Mouse (Mus musculus) embryonic facial prominence, embryonic 15.5 days (tissue): ENCODE data around the gene Mid1. TPM values are rescaled to one million over a fixed set of nuclear protein-coding genes. Genes with fewer than 3 reads are reported as not detected.
"Not testable (repeated sequence)": the region's sequence is repeated elsewhere in the genome, so short reads cannot be mapped to it uniquely, and the experiment has no call there.

Experiments
- ATAC-seq: fragments of 200-750 bp; cut with Nextera tagmentation; 2 replicates; pipeline ENCODE4 v1.8.0; 2017; ENCODE audit warnings: low read depth, moderate TSS enrichment; ENCODE audit not compliant: insufficient number of reproducible peaks, low FRiP score, low TSS enrichment
- H3K27ac ChIP-seq: fragments of 300-500 bp; sonication (generic); replicated peaks from 2 replicates; pipeline ENCODE4 v1.5.1; 2015; ENCODE audit warnings: mild to moderate bottlenecking, inconsistent platforms
- H3K27me3 ChIP-seq: fragments of 300-500 bp; sonication (generic); 2 replicates; pipeline ENCODE4 v1.6.1; 2015; ENCODE audit warnings: inconsistent platforms
- H3K36me3 ChIP-seq: fragments of 300-500 bp; sonication (generic); 2 replicates; pipeline ENCODE4 v1.6.1; 2015; ENCODE audit warnings: mild to moderate bottlenecking, inconsistent platforms
- H3K4me1 ChIP-seq: fragments of 300-500 bp; sonication (generic); 2 replicates; pipeline ENCODE4 v1.6.1; 2015; ENCODE audit warnings: inconsistent platforms
- H3K4me2 ChIP-seq: fragments of 300-500 bp; sonication (generic); replicated peaks from 2 replicates; pipeline ENCODE4 v1.6.1; 2015; ENCODE audit warnings: mild to moderate bottlenecking, inconsistent platforms
- H3K4me3 ChIP-seq: fragments of 300-500 bp; sonication (generic); replicated peaks from 2 replicates; pipeline ENCODE4 v1.5.1; 2015; ENCODE audit warnings: mild to moderate bottlenecking, inconsistent platforms
- H3K9ac ChIP-seq: fragments of 300-500 bp; sonication (generic); 2 replicates; pipeline ENCODE4 v1.6.1; 2015; ENCODE audit warnings: inconsistent platforms
- H3K9me3 ChIP-seq: fragments of 300-500 bp; sonication (generic); replicated peaks from 2 replicates; pipeline ENCODE4 v1.6.1; 2016; ENCODE audit warnings: inconsistent platforms
- WGBS: fragments of 180-500 bp; shearing (Covaris S2); methylation state at CpG from one replicate; pipeline ENCODE4 v1.1.7; 2015; 5-methylcytosine and 5-hydroxymethylcytosine counted together
- polyA plus RNA-seq: library from polyadenylated mRNA; unstranded; fragments of >200 nt; fragmentation: Nextera tagmentation; extraction: Ambion mirVana; gene quantifications from 2 replicates; pipeline ENCODE4 v1.2.1, GENCODE M21; 2015

Mid1 gene
- polyA plus RNA-seq, 1 experiment from 2014 or later: 9.8 TPM

- not testable (repeated sequence) for H3K4me1 ChIP-seq, H3K27me3 ChIP-seq, H3K4me3 ChIP-seq, H3K27ac ChIP-seq, H3K9ac ChIP-seq, ATAC-seq, H3K4me2 ChIP-seq
- peaks cover 55% of the 10 kb centered on the region for H3K36me3 ChIP-seq
- peaks cover 39% of the 10 kb centered on the region for H3K9me3 ChIP-seq
- 87% methylated on average over 28 of the region's 28 CpGs for WGBS
Measured at GRCm38 (mm10) chrX:169987368-169987837, 302.4 kb downstream of the Mid1 start.

GRCm38 (mm10) chrX:169988571-169989218 is 303.7 kb downstream of the Mid1 start:
- Histone ChIP-seq H3K36me3 (peaks cover 48% of the 10 kb centered on the region), H3K9me3 (peaks cover 39% of the 10 kb centered on the region)
- WGBS: 93% methylated on average over 56 of the region's 56 CpGs

GRCm38 (mm10) chrX:169989219-169989595 is 304.2 kb downstream of the Mid1 start:
- H3K4me2 ChIP-seq, H3K4me3 ChIP-seq, H3K27ac ChIP-seq, H3K9ac ChIP-seq, H3K27me3 ChIP-seq, H3K4me1 ChIP-seq: not testable (repeated sequence)
- Histone ChIP-seq H3K36me3 (peaks cover 43% of the 10 kb centered on the region), H3K9me3 (peaks cover 37% of the 10 kb centered on the region)
- 84% methylated on average over 8 of the region's 8 CpGs for WGBS
- peak; percentile 22; the same call in 1 of the 2 replicates for ATAC-seq

More at GRCm38 (mm10) chrX:169988571-169989218, 303.7 kb downstream of the Mid1 start:
- not testable (repeated sequence) for H3K4me3 ChIP-seq, H3K4me1 ChIP-seq, H3K27ac ChIP-seq, H3K4me2 ChIP-seq, H3K27me3 ChIP-seq, H3K9ac ChIP-seq
- ATAC-seq: 0 out of 2 replicates have a peak, but pooled peaks have one; percentile 22

GRCm38 (mm10) chrX:169989691-169990631 is 305.0 kb downstream of the Mid1 start:
- not testable (repeated sequence) for H3K4me3 ChIP-seq, H3K27ac ChIP-seq, H3K4me1 ChIP-seq, H3K9ac ChIP-seq, H3K27me3 ChIP-seq, H3K4me2 ChIP-seq
- Histone ChIP-seq H3K36me3 (peaks cover 35% of the 10 kb centered on the region), H3K9me3 (peaks cover 30% of the 10 kb centered on the region)
- WGBS: 75% methylated on average over 56 of the region's 56 CpGs
- ATAC-seq: 0 out of 2 replicates have a peak, but pooled peaks have one; percentile 17

GRCm38 (mm10) chrX:169991128-169991873 is 306.3 kb downstream of the Mid1 start:
- not testable (repeated sequence) for H3K4me2 ChIP-seq, H3K27ac ChIP-seq, H3K4me1 ChIP-seq, H3K9ac ChIP-seq, ATAC-seq, H3K27me3 ChIP-seq, H3K4me3 ChIP-seq
- 10% methylated on average over 15 of the region's 28 CpGs for WGBS
- H3K36me3 ChIP-seq: peaks cover 28% of the 10 kb centered on the region
- peaks cover 29% of the 10 kb centered on the region for H3K9me3 ChIP-seq

GRCm38 (mm10) chrX:169992086-169992930 is 307.3 kb downstream of the Mid1 start:
- H3K27me3 ChIP-seq, H3K4me1 ChIP-seq, ATAC-seq, H3K4me2 ChIP-seq, H3K27ac ChIP-seq, H3K4me3 ChIP-seq, H3K9ac ChIP-seq: not testable (repeated sequence)
- 20% methylated on average over 7 of the region's 15 CpGs for WGBS
- H3K36me3 ChIP-seq: peaks cover 23% of the 10 kb centered on the region
- H3K9me3 ChIP-seq: peaks cover 25% of the 10 kb centered on the region

- not testable (repeated sequence) for ATAC-seq
- no CpG with 5 or more reads among the region's 8 CpGs for WGBS
Measured at GRCm38 (mm10) chrX:169992951-169993547, 308.1 kb downstream of the Mid1 start.

GRCm38 (mm10) chrX:169994011-169994865 is 309.2 kb downstream of the Mid1 start:
- not testable (repeated sequence) for ATAC-seq, H3K4me2 ChIP-seq, H3K27ac ChIP-seq, H3K4me1 ChIP-seq, H3K36me3 ChIP-seq, H3K4me3 ChIP-seq, H3K9ac ChIP-seq, H3K27me3 ChIP-seq
- 9% methylated on average over 3 of the region's 33 CpGs for WGBS
- H3K9me3 ChIP-seq: peaks cover 12% of the 10 kb centered on the region

More at GRCm38 (mm10) chrX:169992951-169993547, 308.1 kb downstream of the Mid1 start:
- H3K9me3 ChIP-seq: peaks cover 21% of the 10 kb centered on the region
- not testable (repeated sequence) for H3K4me3 ChIP-seq, H3K4me1 ChIP-seq, H3K4me2 ChIP-seq, H3K27ac ChIP-seq, H3K9ac ChIP-seq, H3K27me3 ChIP-seq
- peaks cover 19% of the 10 kb centered on the region for H3K36me3 ChIP-seq

GRCm38 (mm10) chrX:169994866-169995711 is 310.1 kb downstream of the Mid1 start:
- not testable (repeated sequence) for H3K9ac ChIP-seq, H3K4me2 ChIP-seq, H3K4me3 ChIP-seq, ATAC-seq, H3K9me3 ChIP-seq, H3K27me3 ChIP-seq, H3K36me3 ChIP-seq, H3K27ac ChIP-seq, H3K4me1 ChIP-seq
- WGBS: 32% methylated on average over 2 of the region's 2 CpGs
